Mouse (Mus musculus) midbrain, embryonic 13.5 days (tissue): ENCODE data around the gene Fra10ac1. TPM values are rescaled to one million over a fixed set of nuclear protein-coding genes. Genes with fewer than 3 reads are reported as not detected.

Source experiments
- ATAC-seq: fragments of 200-750 bp; cut with Nextera tagmentation; 2 replicates; pipeline ENCODE4 v1.8.0; 2017; ENCODE audit warnings: mild to moderate bottlenecking, moderate TSS enrichment, moderate library complexity
- H3K27ac ChIP-seq: fragments of 300-500 bp; sonication (generic); 2 replicates; pipeline ENCODE4 v1.5.1; 2015; ENCODE audit warnings: inconsistent platforms, mild to moderate bottlenecking, moderate library complexity
- H3K27me3 ChIP-seq: fragments of 300-500 bp; sonication (generic); 2 replicates; pipeline ENCODE4 v1.6.1; 2015; ENCODE audit warnings: mild to moderate bottlenecking, inconsistent platforms
- H3K36me3 ChIP-seq: fragments of 300-500 bp; sonication (generic); 2 replicates; pipeline ENCODE4 v1.6.1; 2015; ENCODE audit warnings: mild to moderate bottlenecking, inconsistent platforms
- H3K4me1 ChIP-seq: fragments of 300-500 bp; sonication (generic); replicated peaks from 2 replicates; pipeline ENCODE4 v1.6.1; 2015; ENCODE audit warnings: inconsistent platforms
- H3K4me2 ChIP-seq: fragments of 300-500 bp; sonication (generic); replicated peaks from 2 replicates; pipeline ENCODE4 v1.6.1; 2015; ENCODE audit warnings: moderate library complexity, mild to moderate bottlenecking, inconsistent platforms
- H3K4me3 ChIP-seq: fragments of 300-500 bp; sonication (generic); replicated peaks from 2 replicates; pipeline ENCODE4 v1.5.1; 2015; ENCODE audit warnings: mild to moderate bottlenecking, inconsistent platforms
- H3K9ac ChIP-seq: fragments of 300-500 bp; sonication (generic); replicated peaks from 2 replicates; pipeline ENCODE4 v1.6.1; 2015; ENCODE audit warnings: mild to moderate bottlenecking, inconsistent platforms
- H3K9me3 ChIP-seq: fragments of 300-500 bp; sonication (generic); 2 replicates; pipeline ENCODE4 v1.6.1; 2016; ENCODE audit warnings: mild to moderate bottlenecking, inconsistent platforms
- WGBS: fragments of 180-500 bp; shearing (Covaris S2); methylation state at CpG from one replicate; pipeline ENCODE4 v1.1.7; 2015; 5-methylcytosine and 5-hydroxymethylcytosine counted together
- polyA plus RNA-seq: library from polyadenylated mRNA; unstranded; fragments of >200 nt; fragmentation: Nextera tagmentation; extraction: Ambion mirVana; gene quantifications from 2 replicates; pipeline ENCODE4 v1.2.1, GENCODE M21; 2015

Gene Fra10ac1
- polyA plus RNA-seq, 1 experiment from 2014 or later: 50.9 TPM

DNA sequence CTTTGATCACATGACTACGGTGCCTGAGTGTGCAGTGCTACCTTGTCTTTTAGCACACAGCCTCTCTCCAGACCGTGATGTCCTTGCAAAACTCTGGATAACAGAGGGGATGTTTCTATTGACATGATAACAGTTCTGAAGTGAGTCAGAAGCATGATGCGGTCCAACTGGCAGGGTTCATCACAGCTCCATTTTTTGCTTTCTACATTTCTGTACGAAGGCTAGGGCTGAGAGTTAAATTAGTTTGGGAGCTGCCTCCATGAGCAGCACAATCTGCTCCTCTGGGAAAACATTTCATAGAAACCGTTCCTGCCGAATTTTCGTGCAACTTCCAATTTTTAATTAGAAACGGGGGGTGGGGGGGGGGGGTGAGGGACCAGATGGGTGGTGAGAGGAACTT, 25.7 kb upstream of the Fra10ac1 start:
- no peaks in the 10 kb centered on the region for H3K9me3 ChIP-seq
- no peak overlapping the region for H3K4me2 ChIP-seq
- H3K9ac ChIP-seq: no peak overlapping the region
- 83% methylated on average over 8 of the region's 8 CpGs for WGBS
- no peak for ATAC-seq
- H3K4me3 ChIP-seq: no peak overlapping the region
- H3K27me3 ChIP-seq: no peaks in the 10 kb centered on the region
- H3K27ac ChIP-seq: no peak overlapping the region
- no peaks in the 10 kb centered on the region for H3K36me3 ChIP-seq
- H3K4me1 ChIP-seq: peaks cover 10% of the 10 kb centered on the region; the same call in 1 of the 2 replicates

DNA sequence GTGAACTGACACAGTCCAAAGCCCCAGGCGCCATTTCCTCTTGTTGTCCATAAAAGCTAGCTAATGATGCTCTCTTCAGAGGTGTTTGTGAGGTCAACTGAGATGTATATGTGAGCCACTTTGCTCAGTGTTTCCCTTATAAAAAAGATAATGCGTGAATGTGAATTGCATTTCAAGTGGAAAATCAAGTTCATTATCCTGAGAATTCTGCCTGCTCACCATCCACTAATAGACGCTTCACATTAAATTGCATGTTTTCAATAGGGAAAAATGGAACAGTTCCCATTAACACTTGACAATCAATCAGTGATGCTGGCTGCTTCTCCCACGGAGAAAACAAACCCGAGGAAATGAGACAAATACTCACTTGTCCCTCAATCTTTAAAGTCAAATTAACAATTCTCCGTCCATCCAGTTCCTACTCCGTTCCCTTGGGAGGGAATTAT, 22.2 kb upstream of the Fra10ac1 start:
- 62% methylated on average over 7 of the region's 7 CpGs for WGBS
- H3K4me2 ChIP-seq: no peak overlapping the region

DNA sequence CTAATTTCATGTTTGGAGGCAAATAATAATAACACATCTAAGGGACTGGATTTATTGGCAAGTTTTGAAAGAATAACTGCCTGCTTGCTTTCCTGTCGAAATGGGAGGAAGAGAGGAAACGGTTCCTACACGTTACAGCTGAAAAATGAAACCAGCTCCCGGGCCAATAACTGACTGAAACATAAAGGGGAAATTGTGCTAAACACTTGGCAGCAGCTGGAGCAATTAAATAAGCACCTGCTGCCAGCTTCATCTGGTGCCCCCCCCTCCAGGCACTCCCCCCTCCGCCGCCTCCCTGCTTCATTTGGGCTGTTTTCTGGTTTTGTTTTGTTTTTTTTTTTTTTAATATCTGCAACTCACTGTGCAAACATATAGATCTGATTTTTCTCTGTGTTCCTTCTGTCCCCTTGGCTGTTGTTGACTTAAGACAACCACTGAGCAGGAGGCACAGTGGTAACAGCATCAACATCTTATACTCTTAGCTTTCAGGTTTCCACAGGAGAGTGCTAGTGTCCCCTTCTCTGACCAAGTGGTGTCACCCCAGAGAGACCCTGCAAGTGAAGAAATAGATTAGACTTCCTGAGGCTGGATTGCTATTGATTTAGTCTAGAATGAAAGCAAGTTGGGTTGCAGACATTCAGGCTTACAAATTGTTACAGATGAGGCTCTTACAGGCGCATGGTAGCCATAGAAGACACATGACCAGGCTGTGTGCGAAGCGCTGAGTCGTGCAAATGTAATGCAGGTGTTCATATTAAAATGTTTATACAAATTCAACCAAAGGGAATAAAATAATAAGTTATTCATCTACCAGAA, 21.6 kb upstream of the Fra10ac1 start:
- H3K27me3 ChIP-seq: no peaks in the 10 kb centered on the region
- H3K9me3 ChIP-seq: no peaks in the 10 kb centered on the region
- WGBS: 79% methylated on average over 10 of the region's 10 CpGs
- peak overlapping the region; percentile 6; the same call in 1 of the 2 replicates for H3K27ac ChIP-seq
- H3K36me3 ChIP-seq: no peaks in the 10 kb centered on the region
- peaks cover 10% of the 10 kb centered on the region; the same call in 1 of the 2 replicates for H3K4me1 ChIP-seq
- H3K9ac ChIP-seq: no peak overlapping the region
- no peak overlapping the region for H3K4me3 ChIP-seq
- ATAC-seq: peak; percentile 50; the same call in 1 of the 2 replicates
- H3K4me2 ChIP-seq: no peak overlapping the region

More for the DNA sequence above, 22.2 kb upstream of the Fra10ac1 start:
- H3K9me3 ChIP-seq: no peaks in the 10 kb centered on the region
- no peak overlapping the region for H3K9ac ChIP-seq
- H3K27me3 ChIP-seq: no peaks in the 10 kb centered on the region
- peaks cover 10% of the 10 kb centered on the region; the same call in 1 of the 2 replicates for H3K4me1 ChIP-seq
- H3K27ac ChIP-seq: peak overlapping the region; percentile 6; the same call in 1 of the 2 replicates
- ATAC-seq: peak; percentile 70; the same call in 1 of the 2 replicates
- no peak overlapping the region for H3K4me3 ChIP-seq
- H3K36me3 ChIP-seq: no peaks in the 10 kb centered on the region

DNA sequence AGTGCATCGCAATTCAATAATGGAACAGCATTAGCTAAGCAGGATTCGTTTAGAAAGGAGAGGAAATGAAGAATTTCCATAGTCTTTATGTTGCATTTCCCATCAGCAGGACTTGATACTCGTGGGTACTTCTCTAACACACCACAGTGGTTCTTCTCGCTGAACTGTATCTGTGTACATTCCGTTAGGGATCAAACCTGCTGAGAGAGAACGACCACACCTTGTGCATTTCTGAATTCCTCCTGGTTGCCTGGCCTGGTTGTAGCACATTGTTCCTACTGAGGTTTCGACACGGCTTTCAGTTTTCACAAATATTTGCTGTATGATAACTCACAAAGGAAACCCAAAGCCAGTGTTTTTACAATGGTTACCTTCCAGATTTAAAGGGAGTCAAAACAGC, 20.8 kb upstream of the Fra10ac1 start:
- peaks cover 10% of the 10 kb centered on the region; the same call in 1 of the 2 replicates for H3K4me1 ChIP-seq
- H3K4me2 ChIP-seq: no peak overlapping the region
- H3K36me3 ChIP-seq: no peaks in the 10 kb centered on the region
- no peaks in the 10 kb centered on the region for H3K9me3 ChIP-seq
- H3K9ac ChIP-seq: no peak overlapping the region
- H3K27ac ChIP-seq: no peak overlapping the region
- H3K4me3 ChIP-seq: no peak overlapping the region
- WGBS: 72% methylated on average over 8 of the region's 8 CpGs
- ATAC-seq: no peak
- H3K27me3 ChIP-seq: no peaks in the 10 kb centered on the region

DNA sequence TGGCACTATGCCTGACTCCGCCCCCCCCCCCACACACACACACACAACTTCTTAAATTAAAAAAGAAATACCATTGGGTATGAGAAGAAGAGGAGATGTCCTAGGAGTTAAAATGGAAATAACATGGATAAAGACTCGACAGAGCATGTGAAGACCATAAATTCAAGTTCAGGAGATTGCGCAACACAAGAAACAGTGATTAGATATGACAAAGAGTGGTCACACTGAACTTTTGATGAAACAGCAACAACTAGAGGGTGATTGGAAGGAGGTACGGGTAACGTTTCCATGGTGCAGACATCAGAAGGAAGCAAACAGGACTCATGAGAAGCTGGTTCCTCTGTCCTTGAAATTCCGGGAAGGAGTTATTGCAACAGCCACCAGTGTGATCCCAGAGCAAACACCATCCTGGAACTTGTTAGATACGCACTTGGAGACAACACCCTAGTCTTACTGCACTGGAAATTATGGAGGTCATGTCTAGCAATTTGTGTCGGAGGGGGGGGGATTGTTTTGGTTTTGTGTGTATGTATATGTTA, 18.4 kb upstream of the Fra10ac1 start:
- H3K4me1 ChIP-seq: peaks cover 22% of the 10 kb centered on the region
- H3K4me2 ChIP-seq: no peak overlapping the region
- 89% methylated on average over 8 of the region's 8 CpGs for WGBS
- no peaks in the 10 kb centered on the region for H3K9me3 ChIP-seq
- H3K4me3 ChIP-seq: no peak overlapping the region
- no peak overlapping the region for H3K9ac ChIP-seq
- no peak for ATAC-seq
- H3K27me3 ChIP-seq: no peaks in the 10 kb centered on the region
- H3K27ac ChIP-seq: no peak overlapping the region
- H3K36me3 ChIP-seq: no peaks in the 10 kb centered on the region

DNA sequence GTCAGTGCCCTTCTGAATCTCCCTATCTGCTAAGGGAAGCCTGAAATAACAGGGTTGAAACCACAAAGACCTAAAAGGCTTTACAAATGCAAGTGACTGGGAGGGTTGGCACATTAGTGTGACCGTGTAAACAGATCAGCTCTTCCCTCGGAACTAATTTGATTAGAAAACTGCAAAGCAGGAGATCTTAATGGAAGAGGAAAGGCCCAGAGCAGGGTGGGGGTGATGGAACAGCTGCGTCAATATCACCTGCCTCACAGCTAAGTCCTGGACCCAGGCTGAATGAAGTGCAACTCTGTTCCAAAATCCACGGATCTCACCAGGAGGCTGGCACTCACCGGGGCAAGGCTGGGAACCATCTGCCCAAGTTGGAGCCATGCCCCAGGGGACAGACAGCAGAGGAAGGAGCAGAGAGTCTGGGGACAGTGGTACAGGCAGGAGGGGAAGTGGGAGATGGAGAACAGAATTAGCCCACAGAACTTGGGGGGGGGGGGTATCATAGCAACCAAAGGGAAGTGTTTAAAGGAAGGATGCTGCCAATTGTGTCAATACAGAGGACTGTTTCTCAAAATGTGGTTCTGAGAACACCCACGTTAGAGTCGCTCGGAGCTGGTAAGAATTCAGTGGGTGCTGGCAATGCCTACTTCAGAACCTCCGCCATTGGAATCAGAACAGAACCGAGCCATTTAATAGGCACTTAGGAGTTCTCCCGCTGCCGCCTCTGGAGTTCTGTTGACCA, 14.4 kb upstream of the Fra10ac1 start:
- Histone ChIP-seq H3K27ac (peak overlapping the region; percentile 62), H3K4me2 (no peak overlapping the region), H3K9ac (no peak overlapping the region), H3K36me3 (no peaks in the 10 kb centered on the region), H3K4me1 (peaks cover 12% of the 10 kb centered on the region), H3K27me3 (no peaks in the 10 kb centered on the region), H3K9me3 (no peaks in the 10 kb centered on the region), H3K4me3 (no peak overlapping the region)
- WGBS: 61% methylated on average over 12 of the region's 12 CpGs
- ATAC-seq: peak; percentile 88

DNA sequence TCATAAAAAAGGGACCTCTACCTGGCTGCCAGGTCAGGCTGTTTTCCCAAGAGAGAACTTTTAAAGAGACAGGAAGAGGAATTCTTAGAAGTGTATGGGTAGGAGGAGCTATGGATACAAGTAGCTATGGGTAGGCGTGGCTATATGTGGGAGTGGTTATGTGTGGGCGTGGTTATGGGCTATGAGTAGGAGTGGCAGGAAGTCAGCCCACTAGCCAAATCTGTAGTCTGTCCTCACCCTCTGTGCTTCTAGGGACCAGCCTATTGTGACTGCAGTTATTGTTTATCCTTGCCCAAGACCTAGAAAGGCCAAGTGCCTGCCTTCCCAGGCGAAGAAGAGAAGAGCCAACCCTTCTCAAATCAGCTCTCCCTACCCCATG, 13.9 kb upstream of the Fra10ac1 start:
- Histone ChIP-seq H3K27me3 (no peaks in the 10 kb centered on the region), H3K4me2 (no peak overlapping the region), H3K36me3 (no peaks in the 10 kb centered on the region), H3K4me3 (no peak overlapping the region), H3K9ac (no peak overlapping the region), H3K4me1 (peaks cover 12% of the 10 kb centered on the region), H3K9me3 (no peaks in the 10 kb centered on the region), H3K27ac (peak overlapping the region; percentile 62)
- 40% methylated on average over 3 of the region's 3 CpGs for WGBS
- ATAC-seq: peak; percentile 74

DNA sequence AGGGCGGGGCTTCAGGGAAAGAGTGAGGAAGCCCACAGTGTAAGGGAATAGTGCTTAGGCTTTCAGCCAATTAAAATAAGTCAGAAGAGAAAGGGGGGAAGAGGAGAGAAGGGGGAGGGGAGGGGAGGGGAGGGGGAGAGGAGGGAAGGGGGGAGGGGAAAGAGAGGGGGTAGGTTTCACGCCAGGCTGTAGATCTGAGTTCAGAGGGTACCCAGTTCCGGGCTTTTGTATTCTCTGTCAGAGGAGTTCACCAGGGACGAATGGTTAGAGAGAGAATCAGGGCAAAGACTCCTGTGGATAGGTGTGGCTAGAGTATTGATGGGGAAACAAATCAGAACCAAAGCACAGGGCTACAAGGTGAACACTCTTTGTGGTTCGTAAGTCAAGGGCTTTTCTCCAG, 12.6 kb upstream of the Fra10ac1 start:
- 61% methylated on average over 5 of the region's 5 CpGs for WGBS
- H3K27ac ChIP-seq: no peak overlapping the region
- no peak overlapping the region for H3K4me3 ChIP-seq
- H3K4me2 ChIP-seq: no peak overlapping the region
- H3K27me3 ChIP-seq: no peaks in the 10 kb centered on the region
- H3K9ac ChIP-seq: no peak overlapping the region
- H3K9me3 ChIP-seq: no peaks in the 10 kb centered on the region
- H3K36me3 ChIP-seq: no peaks in the 10 kb centered on the region
- ATAC-seq: no peak
- peaks cover 12% of the 10 kb centered on the region for H3K4me1 ChIP-seq

DNA sequence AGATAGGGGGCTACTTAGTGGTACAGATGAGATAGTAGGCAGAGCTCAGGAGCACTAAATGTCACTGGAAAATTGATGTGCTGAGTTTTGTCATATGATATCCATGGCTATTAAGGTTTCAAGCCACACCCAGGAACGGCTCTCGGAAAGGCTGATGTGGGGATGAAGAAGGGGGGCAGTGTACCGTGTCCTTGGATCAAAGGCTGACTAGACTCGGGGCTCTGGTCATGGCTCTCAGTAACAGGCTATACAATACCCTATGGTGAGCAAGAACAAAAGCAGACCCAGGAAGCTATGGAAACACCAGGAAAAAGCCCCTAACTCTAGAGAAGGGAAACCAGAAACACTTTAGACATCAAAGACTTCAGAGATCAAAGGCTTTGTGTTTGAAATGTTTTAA, 8.6 kb upstream of the Fra10ac1 start:
- ATAC-seq: no peak
- Histone ChIP-seq H3K4me3 (no peak overlapping the region), H3K36me3 (no peaks in the 10 kb centered on the region), H3K4me1 (no peaks in the 10 kb centered on the region), H3K27ac (no peak overlapping the region), H3K27me3 (no peaks in the 10 kb centered on the region), H3K9ac (no peak overlapping the region), H3K4me2 (no peak overlapping the region), H3K9me3 (no peaks in the 10 kb centered on the region; the same call in 1 of the 2 replicates)
- WGBS: 5% methylated on average over 4 of the region's 4 CpGs

DNA sequence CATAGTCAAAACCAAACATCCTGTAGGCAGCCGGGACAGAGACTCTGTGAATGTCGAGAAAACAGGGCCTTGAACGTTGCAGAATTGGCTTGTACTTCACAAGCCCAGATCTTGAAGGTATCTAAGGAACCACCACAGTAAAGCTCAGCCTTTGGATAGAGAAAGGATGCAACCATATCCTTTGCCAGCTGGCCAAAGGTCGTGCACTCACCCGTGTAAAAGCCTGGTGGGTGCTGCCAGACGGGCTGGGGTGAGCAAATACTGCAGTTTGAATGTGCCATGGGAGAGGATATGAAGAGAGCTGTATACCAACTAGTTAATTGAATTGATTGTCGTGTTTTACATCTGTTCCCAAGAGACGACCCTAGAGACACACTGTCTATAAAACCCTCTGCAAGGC, 8.1 kb upstream of the Fra10ac1 start:
- H3K9me3 ChIP-seq: no peaks in the 10 kb centered on the region; the same call in 1 of the 2 replicates
- no peak overlapping the region for H3K27ac ChIP-seq
- no peaks in the 10 kb centered on the region for H3K36me3 ChIP-seq
- H3K4me3 ChIP-seq: no peak overlapping the region
- no peak overlapping the region for H3K9ac ChIP-seq
- H3K4me1 ChIP-seq: no peaks in the 10 kb centered on the region
- no peak for ATAC-seq
- no peaks in the 10 kb centered on the region for H3K27me3 ChIP-seq
- whole genome bisulfite sequencing: 35% methylated on average over 8 of the region's 8 CpGs
- no peak overlapping the region for H3K4me2 ChIP-seq

DNA sequence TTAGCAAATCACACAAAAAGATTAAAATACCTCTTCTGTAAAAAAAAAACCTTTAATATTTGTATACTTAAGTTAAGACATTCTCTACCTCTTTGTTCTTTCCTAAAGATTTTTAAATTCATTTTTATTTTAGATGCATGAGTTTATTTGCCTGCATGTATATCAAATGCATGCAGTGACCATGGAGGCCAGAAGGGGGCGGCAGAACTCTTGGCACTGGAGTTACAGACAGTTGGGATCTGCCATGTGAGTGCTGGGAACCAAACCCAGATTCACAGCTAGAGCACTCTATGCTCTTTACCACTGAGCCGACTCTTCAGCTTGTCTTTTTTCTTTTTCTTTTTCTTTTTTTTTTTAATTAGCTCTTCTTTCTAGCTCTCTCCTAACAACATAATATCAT, 4.7 kb upstream of the Fra10ac1 start:
- no peaks in the 10 kb centered on the region for H3K36me3 ChIP-seq
- no peaks in the 10 kb centered on the region for H3K27me3 ChIP-seq
- H3K4me3 ChIP-seq: no peak overlapping the region
- no peak for ATAC-seq
- no peak overlapping the region for H3K27ac ChIP-seq
- H3K9me3 ChIP-seq: no peaks in the 10 kb centered on the region; the same call in 1 of the 2 replicates
- 53% methylated on average over 2 of the region's 2 CpGs for WGBS
- no peak overlapping the region for H3K9ac ChIP-seq
- no peaks in the 10 kb centered on the region; the same call in 1 of the 2 replicates for H3K4me1 ChIP-seq
- no peak overlapping the region for H3K4me2 ChIP-seq

DNA sequence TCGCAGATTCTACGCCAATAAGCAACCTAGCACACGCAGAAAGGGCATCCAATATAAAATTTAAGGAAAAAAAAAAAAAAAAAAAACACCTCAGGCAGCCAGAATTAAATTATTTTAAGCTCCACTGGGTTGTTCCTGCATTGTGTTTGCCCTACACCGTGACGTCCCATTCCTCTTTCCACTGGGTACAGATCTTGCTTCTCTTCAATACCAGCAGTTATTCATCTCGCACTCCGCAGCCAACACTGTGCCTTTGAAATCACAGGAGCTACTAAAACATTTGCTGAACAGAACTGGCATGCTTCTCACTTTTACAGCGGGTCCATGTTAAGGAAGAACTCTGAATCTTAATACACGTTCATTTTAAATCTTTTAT, 717 bp upstream of the Fra10ac1 start:
- peaks cover 9% of the 10 kb centered on the region for H3K4me1 ChIP-seq
- peak overlapping the region; percentile 54 for H3K4me3 ChIP-seq
- peak overlapping the region; percentile 98 for H3K27ac ChIP-seq
- peak overlapping the region; percentile 75 for H3K9ac ChIP-seq
- peaks cover under 1% of the 10 kb centered on the region; the same call in 1 of the 2 replicates for H3K36me3 ChIP-seq
- peak; percentile 52 for ATAC-seq
- WGBS: 8% methylated on average over 9 of the region's 9 CpGs
- H3K4me2 ChIP-seq: peak overlapping the region; percentile 66
- H3K9me3 ChIP-seq: no peaks in the 10 kb centered on the region; the same call in 1 of the 2 replicates
- no peaks in the 10 kb centered on the region for H3K27me3 ChIP-seq
